ENCODE assay signal across 24 mouse cellular contexts in genomic region chr8:125040587-125041375, GRCm38 (mm10). TPM values are rescaled to one million over a fixed set of nuclear protein-coding genes. Genes with fewer than 3 reads are reported as not detected.
DNase-seq lines count a peak whose midpoint lies in the region; ATAC-seq and TF ChIP-seq lines count a peak whose summit lies in the region.
"Had no signal": no experiment of that assay in that cellular context is flagged by ENCODE, and none has a peak within 500 bp of the region (broad histone marks: within the 10 kb centered on the region; RNA-seq: fewer than 3 reads in every experiment).

No protein-coding gene starts in this region.

- no peak for DNase-seq in heart, embryonic 10.5 days (ENCODE audit: low spot score)
- no peak for DNase-seq in heart, adult 2 months
- peak; percentile 65 for DNase-seq in embryo, embryonic 10 days (ENCODE audit: low spot score)
- DNase-seq in embryonic facial prominence, embryonic 11.5 days (ENCODE audit: low spot score) = peak; percentile 70
- peak; percentile 36 for DNase-seq in limb, embryonic 11.5 days (ENCODE audit: low spot score)
- no peak for DNase-seq in urinary bladder, postnatal 14 days (ENCODE audit: low spot score)
- DNase-seq in thymus, adult 2 months = no peak
- DNase-seq: cerebellum, adult 2 months; cerebellum, postnatal 36 days; heart, postnatal 14 days; kidney, adult 18-20 months; kidney, postnatal 4 days; layer of hippocampus, adult 9-11 months; lung, embryonic 14.5 days; lung, postnatal 36 days; midbrain, embryonic 14.5 days had no signal

- peaks cover 17% of the 10 kb centered on the region for H3K4me1 ChIP-seq in heart, embryonic 10.5 days
- peaks cover 21% of the 10 kb centered on the region for H3K4me1 ChIP-seq in heart, adult 2 months (ENCODE audit: control insufficient read depth, insufficient read depth, low read length)
- H3K4me1 ChIP-seq in embryonic facial prominence, embryonic 11.5 days (ENCODE audit: control insufficient read depth, insufficient read depth, low read length) = peaks cover 2% of the 10 kb centered on the region; the same call in 1 of the 2 replicates
- peaks cover 8% of the 10 kb centered on the region; the same call in 1 of the 2 replicates for H3K4me1 ChIP-seq in limb, embryonic 11.5 days (ENCODE audit: control insufficient read depth, insufficient read depth, low read length)
- H3K4me1 ChIP-seq in thymus, adult 2 months (replicated peaks; ENCODE audit: control insufficient read depth, insufficient read depth, low read length) = peaks cover 3% of the 10 kb centered on the region
- H3K4me1 ChIP-seq: forebrain, embryonic 12.5 days had no signal

- no peak overlapping the region for H3K4me2 ChIP-seq in embryonic facial prominence, embryonic 11.5 days (ENCODE audit: low read depth, low read length)
- no peak overlapping the region for H3K4me2 ChIP-seq in limb, embryonic 11.5 days (ENCODE audit: low read depth, severe bottlenecking)
- H3K4me2 ChIP-seq: forebrain, embryonic 12.5 days; heart, embryonic 13.5 days; hindbrain, embryonic 12.5 days; limb, embryonic 15.5 days; lung, embryonic 14.5 days had no signal

- TF ChIP-seq CTCF in heart, adult 2 months (IDR thresholded peaks at IDR 0.05) = no peak
- TF ChIP-seq CTCF in thymus, adult 2 months (IDR thresholded peaks at IDR 0.05; ENCODE audit: borderline replicate concordance, control insufficient read depth, extremely low read depth, insufficient read depth, low read length, poor library complexity) = no peak

- no peaks in the 10 kb centered on the region for H3K27me3 ChIP-seq in heart, embryonic 10.5 days (ENCODE audit: insufficient read depth, poor library complexity, severe bottlenecking)
- no peaks in the 10 kb centered on the region for H3K27me3 ChIP-seq in heart, adult 2 months (ENCODE audit: control insufficient read depth, insufficient read depth, low read length)
- H3K27me3 ChIP-seq in embryonic facial prominence, embryonic 11.5 days (ENCODE audit: control insufficient read depth, insufficient read depth, low read length) = no peaks in the 10 kb centered on the region
- no peaks in the 10 kb centered on the region for H3K27me3 ChIP-seq in limb, embryonic 11.5 days (ENCODE audit: control insufficient read depth, insufficient read depth, low read length)
- H3K27me3 ChIP-seq in thymus, adult 2 months (ENCODE audit: control insufficient read depth, insufficient read depth, low read length) = no peaks in the 10 kb centered on the region
- H3K27me3 ChIP-seq: CH12.LX; forebrain, embryonic 12.5 days; heart, embryonic 13.5 days; hindbrain, embryonic 12.5 days; limb, embryonic 15.5 days; megakaryocyte, embryonic 14.5 days had no signal

- TF ChIP-seq EP300 in heart, adult 2 months (IDR thresholded peaks at IDR 0.05; ENCODE audit: insufficient read depth, low read depth, low read length) = no peak

- H3K9ac ChIP-seq in heart, adult 2 months (ENCODE audit: low read depth, low read length) = no peak overlapping the region
- no peak overlapping the region for H3K9ac ChIP-seq in embryonic facial prominence, embryonic 11.5 days (replicated peaks; ENCODE audit: low read length)
- H3K9ac ChIP-seq in limb, embryonic 11.5 days (ENCODE audit: low read length) = no peak overlapping the region
- H3K9ac ChIP-seq: forebrain, embryonic 12.5 days; heart, embryonic 13.5 days; hindbrain, embryonic 12.5 days; limb, embryonic 15.5 days; liver, embryonic 14.5 days; lung, embryonic 14.5 days had no signal

- no peak for TF ChIP-seq POLR2A in heart, adult 2 months (IDR thresholded peaks at IDR 0.05; ENCODE audit: insufficient read depth, low read depth, low read length)
- no peak for TF ChIP-seq POLR2A in thymus, adult 2 months (IDR thresholded peaks at IDR 0.05; ENCODE audit: control insufficient read depth, extremely low read depth, insufficient read depth, low read length, poor library complexity)

- intact Hi-C loops in heart, adult 2 months (cut with DNase I) = no loop called here

- peaks cover 43% of the 10 kb centered on the region for H3K36me3 ChIP-seq in heart, embryonic 10.5 days
- H3K36me3 ChIP-seq in heart, adult 2 months (ENCODE audit: control insufficient read depth, insufficient read depth, low read length) = peaks cover 2% of the 10 kb centered on the region
- no peaks in the 10 kb centered on the region for H3K36me3 ChIP-seq in embryonic facial prominence, embryonic 11.5 days (replicated peaks; ENCODE audit: control insufficient read depth, insufficient read depth, low read depth, low read length)
- H3K36me3 ChIP-seq in limb, embryonic 11.5 days (ENCODE audit: control insufficient read depth, insufficient read depth, low read length) = peaks cover 5% of the 10 kb centered on the region; the same call in 1 of the 2 replicates
- no peaks in the 10 kb centered on the region; the same call in 1 of the 2 replicates for H3K36me3 ChIP-seq in thymus, adult 2 months (ENCODE audit: control insufficient read depth, insufficient read depth, low read length)

- ATAC-seq in embryonic facial prominence, embryonic 11.5 days (replicated peaks; ENCODE audit: insufficient number of reproducible peaks, low FRiP score, low TSS enrichment, low read depth) = no peak
- ATAC-seq in limb, embryonic 11.5 days (ENCODE audit: insufficient number of reproducible peaks, low FRiP score, low TSS enrichment, low read depth) = no peak

- peak overlapping the region; percentile 6; the same call in 1 of the 2 replicates for H3K4me3 ChIP-seq in heart, embryonic 10.5 days
- H3K4me3 ChIP-seq in heart, adult 2 months = no peak overlapping the region
- no peak overlapping the region for H3K4me3 ChIP-seq in embryonic facial prominence, embryonic 11.5 days (ENCODE audit: low read depth, low read length)
- no peak overlapping the region for H3K4me3 ChIP-seq in limb, embryonic 11.5 days (ENCODE audit: low read depth, low read length)
- H3K4me3 ChIP-seq in thymus, adult 2 months (ENCODE audit: control insufficient read depth, insufficient read depth, low read length) = no peak overlapping the region
- H3K4me3 ChIP-seq: forebrain, embryonic 12.5 days; heart, embryonic 13.5 days; hindbrain, embryonic 12.5 days; limb, embryonic 15.5 days; megakaryocyte, embryonic 14.5 days had no signal

- H3K27ac ChIP-seq in heart, embryonic 10.5 days = peak overlapping the region; percentile 44
- no peak overlapping the region for H3K27ac ChIP-seq in heart, adult 2 months
- 0 out of 2 replicates have a peak overlapping the region, but pooled peaks have one; percentile 16 for H3K27ac ChIP-seq in embryonic facial prominence, embryonic 11.5 days (replicated peaks; ENCODE audit: low read depth, low read length)
- H3K27ac ChIP-seq in limb, embryonic 11.5 days (replicated peaks; ENCODE audit: low read depth, low read length) = no peak overlapping the region
- no peak overlapping the region for H3K27ac ChIP-seq in thymus, adult 2 months (ENCODE audit: control insufficient read depth, insufficient read depth, low read length)
- H3K27ac ChIP-seq: forebrain, embryonic 12.5 days; heart, embryonic 13.5 days; hindbrain, embryonic 12.5 days; liver, embryonic 14.5 days had no signal

- H3K9me3 ChIP-seq in heart, embryonic 10.5 days = no peaks in the 10 kb centered on the region
- H3K9me3 ChIP-seq in embryonic facial prominence, embryonic 11.5 days (replicated peaks; ENCODE audit: control insufficient read depth, low read length) = no peaks in the 10 kb centered on the region
- H3K9me3 ChIP-seq in limb, embryonic 11.5 days (ENCODE audit: control insufficient read depth, low read length) = no peaks in the 10 kb centered on the region
- H3K9me3 ChIP-seq: hindbrain, embryonic 12.5 days; limb, embryonic 15.5 days had no signal

- 62% methylated on average over 15 of the region's 15 CpGs for WGBS in heart, embryonic 10.5 days
- 61% methylated on average over 15 of the region's 15 CpGs for WGBS in heart, adult 2 months
- 43% methylated on average over 15 of the region's 15 CpGs for WGBS in embryonic facial prominence, embryonic 11.5 days
- 37% methylated on average over 15 of the region's 15 CpGs for WGBS in limb, embryonic 11.5 days
- WGBS in thymus, adult 2 months = 93% methylated on average over 15 of the region's 15 CpGs

- no peaks in the 10 kb centered on the region for H3K79me2 ChIP-seq in heart, adult 2 months (replicated peaks; ENCODE audit: control insufficient read depth, insufficient read depth, low read length)

RNA-seq across cellular contexts. Expression of gene Disc1, which starts 13.2 kb away (rescaled TPM):
- polyA plus RNA-seq in heart, embryonic 10.5 days (2016; fragmentation: Nextera tagmentation; extraction: Ambion mirVana) = 2.6 and 2.8 TPM in 2 replicates
- 1 to 10 TPM; 2.2 to 2.3 TPM for total RNA-seq in heart, adult 2 months (2021)
- 1.1 and 1.3 TPM in 2 replicates for polyA plus RNA-seq in heart, adult 2 months (2012; rRNA removed)
- 0.84 and 0.86 TPM in 2 replicates for polyA plus RNA-seq in embryonic facial prominence, embryonic 11.5 days (2014; fragmentation: Nextera tagmentation; extraction: Ambion mirVana)
- 0.96 and 1.0 TPM in 2 replicates for polyA plus RNA-seq in limb, embryonic 11.5 days (2014; fragmentation: Nextera tagmentation; extraction: Ambion mirVana)
- polyA plus RNA-seq in thymus, adult 2 months (2012; rRNA removed) = 0.64 and 0.74 TPM in 2 replicates
- total RNA-seq: CH12.LX, G1E had no signal
- polyA plus RNA-seq: G1E had no signal

RNA-seq across cellular contexts. Expression of gene Tsnax, which starts 28.0 kb away (rescaled TPM):
- 106 and 118 TPM in 2 replicates for polyA plus RNA-seq in heart, embryonic 10.5 days (2016; fragmentation: Nextera tagmentation; extraction: Ambion mirVana)
- 10 to 100 TPM; 66.3 to 73.1 TPM for total RNA-seq in heart, adult 2 months (2021)
- polyA plus RNA-seq in heart, adult 2 months (2012; rRNA removed) = 43.2 and 78.8 TPM in 2 replicates
- 158 and 159 TPM in 2 replicates for polyA plus RNA-seq in embryonic facial prominence, embryonic 11.5 days (2014; fragmentation: Nextera tagmentation; extraction: Ambion mirVana)
- 143 and 144 TPM in 2 replicates for polyA plus RNA-seq in limb, embryonic 11.5 days (2014; fragmentation: Nextera tagmentation; extraction: Ambion mirVana)
- 54.9 and 60.1 TPM in 2 replicates for polyA plus RNA-seq in thymus, adult 2 months (2012; rRNA removed)

Comparison
In these comparisons a context has a peak if more than half of its experiments do, and no peak if none do; other contexts are left out.
1. H3K27ac ChIP-seq: peak in heart, embryonic 10.5 days (single experiment) and embryonic facial prominence, embryonic 11.5 days (single experiment); none in heart, adult 2 months (single experiment), limb, embryonic 11.5 days (single experiment) and thymus, adult 2 months (single experiment).
2. DNase-seq: peak in embryo, embryonic 10 days (single experiment), embryonic facial prominence, embryonic 11.5 days (single experiment) and limb, embryonic 11.5 days (single experiment); none in heart, embryonic 10.5 days (single experiment), heart, adult 2 months (0 of 2), urinary bladder, postnatal 14 days (single experiment) and thymus, adult 2 months (single experiment).